Mouse (Mus musculus) lung, postnatal 0 days (tissue): Measurements from ENCODE around the gene Cnpy1. TPM values are rescaled to one million over a fixed set of nuclear protein-coding genes. Genes with fewer than 3 reads are reported as not detected.

Source experiments
- ATAC-seq: fragments of 200-750 bp; cut with Nextera tagmentation; 2 replicates; pipeline ENCODE4 v1.8.0; 2017; ENCODE audit warnings: moderate library complexity
- DNase-seq: peaks from one replicate; pipeline ENCODE4 v3.0.0-alpha.2; 2016; ENCODE audit warnings: low spot score
- H3K27ac ChIP-seq: fragments of 300-500 bp; sonication (generic); 2 replicates; pipeline ENCODE4 v1.5.1; 2014; ENCODE audit warnings: antibody characterized with exemption, mild to moderate bottlenecking, low read length, mixed read lengths
- H3K27me3 ChIP-seq: fragments of 300-500 bp; sonication (generic); replicated peaks from 2 replicates; pipeline ENCODE4 v1.6.1; 2014; ENCODE audit warnings: low read length, mixed read lengths; ENCODE audit not compliant: insufficient read depth
- H3K36me3 ChIP-seq: fragments of 300-500 bp; sonication (generic); 2 replicates; pipeline ENCODE4 v1.6.1; 2014; ENCODE audit warnings: low read length, mixed read lengths; ENCODE audit not compliant: insufficient read depth
- H3K4me1 ChIP-seq: fragments of 300-500 bp; sonication (generic); 2 replicates; pipeline ENCODE4 v1.6.1; 2014; ENCODE audit warnings: antibody characterized with exemption, low read depth, low read length, mixed read lengths; ENCODE audit not compliant: insufficient read depth
- H3K4me2 ChIP-seq: fragments of 300-500 bp; sonication (generic); replicated peaks from 2 replicates; pipeline ENCODE4 v1.6.1; 2014; ENCODE audit warnings: low read depth, mild to moderate bottlenecking, low read length, moderate library complexity, mixed read lengths
- H3K4me3 ChIP-seq: fragments of 300-500 bp; sonication (generic); 2 replicates; pipeline ENCODE4 v1.5.1; 2014; ENCODE audit warnings: low read depth, low read length
- H3K9ac ChIP-seq: fragments of 300-500 bp; sonication (generic); replicated peaks from 2 replicates; pipeline ENCODE4 v1.6.1; 2014; ENCODE audit warnings: low read depth, mild to moderate bottlenecking
- H3K9me3 ChIP-seq: fragments of 300-500 bp; sonication (generic); 2 replicates; pipeline ENCODE4 v1.6.1; 2016; ENCODE audit warnings: low read length, mixed read lengths
- CTCF ChIP-seq: IDR thresholded peaks from 2 replicates; pipeline ENCODE4 v1.5.1; 2016; ENCODE audit warnings: antibody characterized with exemption, mild to moderate bottlenecking
- EP300 ChIP-seq: IDR thresholded peaks from 2 replicates; pipeline ENCODE4 v1.6.1; 2016; ENCODE audit warnings: antibody characterized with exemption, mild to moderate bottlenecking, control low read depth
- whole genome bisulfite sequencing: fragments of 180-500 bp; shearing (Covaris S2); extraction: QIAGEN DNeasy Blood & Tissue Kit; methylation state at CpG from one replicate; pipeline ENCODE4 v1.1.7; 2014; 5-methylcytosine and 5-hydroxymethylcytosine counted together
- polyA plus RNA-seq: library from polyadenylated mRNA; unstranded; fragments of >200 nt; fragmentation: Nextera tagmentation; extraction: Ambion mirVana; gene quantifications from 2 replicates; pipeline ENCODE4 v1.2.1, GENCODE M21; 2015

Cnpy1 gene
- polyA plus RNA-seq, 1 experiment from 2014 or later: 0.08 TPM

DNA sequence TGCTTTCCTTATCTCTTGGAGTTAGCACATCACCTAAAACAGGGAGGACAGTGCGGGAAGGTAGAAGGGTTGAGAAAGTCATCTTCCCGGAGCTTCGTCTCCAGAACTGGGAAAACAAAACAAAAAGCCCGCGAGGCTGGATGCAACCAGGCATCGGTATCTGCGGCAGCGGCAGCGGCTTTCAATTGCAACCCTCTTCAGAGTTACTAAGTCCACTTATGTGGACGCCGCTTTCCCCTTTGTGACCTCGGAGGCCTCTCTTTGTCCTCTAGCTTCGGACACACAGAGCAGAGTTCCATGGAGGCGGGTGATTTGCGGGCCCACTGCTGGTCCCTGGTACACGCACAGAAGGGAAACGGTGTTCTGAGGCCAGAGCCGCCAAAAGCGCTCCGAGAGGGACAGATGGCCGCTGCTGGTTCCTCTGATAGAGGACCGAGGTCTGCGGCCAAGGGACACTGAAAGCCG is 83.6 kb downstream of the Cnpy1 start:
- H3K4me2 ChIP-seq: no peak overlapping the region
- 1% methylated on average over 24 of the region's 24 CpGs for WGBS

DNA sequence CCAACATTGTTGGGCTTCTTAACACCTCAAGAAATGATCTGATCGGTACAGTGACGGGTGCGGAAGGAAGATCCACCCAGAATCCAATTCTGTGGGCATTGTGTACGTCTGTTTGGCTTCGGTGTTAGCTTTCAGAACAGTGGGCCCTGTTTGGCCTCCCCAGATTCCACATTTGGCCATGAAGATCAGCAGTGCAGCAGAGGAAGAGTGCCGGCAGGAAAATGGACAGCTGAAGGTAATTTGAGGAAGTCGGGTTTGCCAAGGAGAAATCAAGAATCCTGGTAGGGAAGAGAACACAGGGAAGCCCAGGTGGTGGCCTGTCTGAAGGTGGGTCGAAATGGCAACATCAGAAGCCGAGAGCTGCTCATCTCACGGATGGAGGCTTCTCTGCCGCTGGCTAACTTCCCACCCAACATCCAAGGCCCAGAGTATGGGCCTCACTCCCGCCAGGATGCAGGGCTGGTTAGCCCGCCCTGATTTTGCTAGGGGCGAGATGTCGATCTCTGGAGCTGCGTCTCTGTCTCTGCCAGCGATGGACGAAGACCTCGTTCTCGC is 84.1 kb downstream of the Cnpy1 start:
- H3K27ac ChIP-seq: no peak overlapping the region
- DNase-seq: no peak
- ATAC-seq: no peak
- H3K9me3 ChIP-seq: no peaks in the 10 kb centered on the region
- no peaks in the 10 kb centered on the region for H3K36me3 ChIP-seq
- H3K9ac ChIP-seq: no peak overlapping the region
- H3K4me2 ChIP-seq: no peak overlapping the region
- peak overlapping the region; percentile 5; the same call in 1 of the 2 replicates for H3K4me3 ChIP-seq
- peaks cover 92% of the 10 kb centered on the region for H3K27me3 ChIP-seq
- 4% methylated on average over 20 of the region's 20 CpGs for WGBS
- TF ChIP-seq CTCF (no peak), EP300 (no peak)
- peaks cover 7% of the 10 kb centered on the region; the same call in 1 of the 2 replicates for H3K4me1 ChIP-seq

More for the DNA sequence above, 83.6 kb downstream of the Cnpy1 start:
- peaks cover 92% of the 10 kb centered on the region for H3K27me3 ChIP-seq
- no peak overlapping the region for H3K27ac ChIP-seq
- TF ChIP-seq CTCF: no peak
- TF ChIP-seq EP300: no peak
- H3K4me3 ChIP-seq: peak overlapping the region; percentile 5; the same call in 1 of the 2 replicates
- DNase-seq (no peak), ATAC-seq (no peak)
- H3K36me3 ChIP-seq: no peaks in the 10 kb centered on the region
- H3K9ac ChIP-seq: no peak overlapping the region
- no peaks in the 10 kb centered on the region for H3K9me3 ChIP-seq
- H3K4me1 ChIP-seq: peaks cover 9% of the 10 kb centered on the region; the same call in 1 of the 2 replicates

DNA sequence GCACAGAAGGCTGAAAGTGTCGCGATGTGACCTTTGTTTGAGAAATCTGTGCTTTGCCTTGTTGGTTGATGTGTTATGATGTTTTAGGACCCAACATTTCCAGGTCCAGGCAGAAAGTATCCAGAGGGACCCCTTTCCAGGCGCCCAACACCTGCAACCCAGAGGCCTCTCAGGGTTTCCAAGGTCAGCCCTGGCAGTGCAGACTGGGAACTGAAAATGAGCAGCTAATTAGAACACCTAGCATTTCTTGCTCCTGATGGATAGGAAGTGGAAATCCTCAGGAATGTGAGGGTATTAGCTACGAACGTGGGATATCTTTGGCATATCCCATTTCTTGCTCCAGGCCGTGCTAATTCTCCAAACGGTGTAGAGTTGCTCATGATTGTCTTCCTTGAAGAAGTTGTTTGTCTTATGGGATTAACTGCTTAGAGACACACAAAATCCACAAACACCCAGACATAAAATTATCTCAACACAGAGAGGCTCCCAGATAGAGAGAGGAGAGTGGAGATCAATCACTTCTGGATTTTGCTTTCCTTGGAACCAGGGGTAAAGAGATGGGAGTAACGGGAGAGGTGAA is 85.6 kb downstream of the Cnpy1 start:
- H3K4me2 ChIP-seq: no peak overlapping the region
- no peaks in the 10 kb centered on the region for H3K36me3 ChIP-seq
- ATAC-seq: no peak
- H3K27me3 ChIP-seq: peaks cover 78% of the 10 kb centered on the region
- H3K27ac ChIP-seq: no peak overlapping the region
- DNase-seq: no peak
- TF ChIP-seq CTCF (no peak), EP300 (no peak)
- H3K4me1 ChIP-seq: no peaks in the 10 kb centered on the region
- no peaks in the 10 kb centered on the region for H3K9me3 ChIP-seq
- H3K9ac ChIP-seq: no peak overlapping the region
- WGBS: 2% methylated on average over 8 of the region's 8 CpGs
- no peak overlapping the region for H3K4me3 ChIP-seq

DNA sequence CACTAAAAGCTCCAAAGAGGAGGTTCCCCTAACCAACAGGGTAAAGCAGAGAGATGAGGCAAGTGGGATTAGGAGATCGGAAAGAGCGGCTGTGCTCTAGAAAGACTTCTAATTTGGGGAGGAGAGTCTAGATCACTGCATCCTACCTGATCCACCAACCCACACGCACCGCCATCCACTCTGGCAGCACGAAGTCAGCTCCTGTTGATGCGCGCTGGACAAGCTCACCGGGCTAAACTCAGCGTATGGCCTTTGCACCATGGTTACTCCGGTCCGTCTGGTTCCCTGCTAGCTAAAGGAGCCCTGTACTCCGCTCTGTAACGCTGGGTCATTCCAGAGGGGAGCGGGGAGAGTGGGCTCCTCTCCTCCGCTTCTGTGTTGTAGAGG is 86.5 kb downstream of the Cnpy1 start:
- H3K4me1 ChIP-seq: no peaks in the 10 kb centered on the region
- DNase-seq (no peak), ATAC-seq (no peak)
- H3K9me3 ChIP-seq: no peaks in the 10 kb centered on the region
- H3K36me3 ChIP-seq: no peaks in the 10 kb centered on the region
- no peak overlapping the region for H3K9ac ChIP-seq
- H3K27ac ChIP-seq: no peak overlapping the region
- 5% methylated on average over 15 of the region's 15 CpGs for WGBS
- H3K27me3 ChIP-seq: peaks cover 72% of the 10 kb centered on the region
- no peak overlapping the region for H3K4me2 ChIP-seq
- TF ChIP-seq EP300: no peak
- no peak for TF ChIP-seq CTCF
- no peak overlapping the region for H3K4me3 ChIP-seq

DNA sequence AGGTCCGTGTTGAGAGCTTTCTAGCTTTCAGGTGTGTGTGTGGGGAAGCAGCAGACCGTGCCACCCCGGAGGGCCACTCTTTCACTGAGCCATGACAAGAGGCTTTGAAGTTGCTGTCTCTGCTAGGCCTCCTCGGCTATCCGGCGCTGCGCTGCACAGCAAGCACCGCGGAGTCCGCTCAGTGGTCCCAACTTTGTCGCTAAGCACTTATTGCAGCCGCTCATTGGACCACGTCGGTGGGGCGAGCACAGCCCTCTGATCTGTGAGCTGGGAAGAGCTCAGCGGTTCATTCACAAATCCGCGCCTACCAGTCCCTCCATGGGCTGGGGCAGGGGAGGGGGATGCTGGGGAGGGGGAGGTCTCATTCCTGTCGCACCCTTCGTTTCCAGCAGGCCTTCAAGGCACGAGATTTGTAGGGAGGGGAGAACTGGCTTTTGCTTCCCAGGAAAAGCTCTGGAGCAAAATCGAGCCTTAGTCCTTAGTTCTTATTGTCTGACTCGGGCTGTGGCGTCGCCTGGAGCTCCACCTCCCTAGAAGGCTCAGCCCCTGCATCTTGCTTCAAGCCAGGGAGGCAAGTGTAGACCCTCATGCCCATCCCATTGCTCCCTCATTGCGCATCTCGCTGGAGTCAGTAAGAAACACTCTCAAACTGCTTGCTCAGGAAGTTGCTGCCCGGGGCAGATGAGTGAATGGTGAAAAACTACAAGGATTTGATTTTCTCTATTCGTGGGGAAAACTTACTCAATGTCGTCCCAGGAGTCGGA is 87.1 kb downstream of the Cnpy1 start:
- Histone ChIP-seq H3K9me3 (no peaks in the 10 kb centered on the region), H3K27ac (no peak overlapping the region), H3K4me2 (no peak overlapping the region), H3K4me1 (no peaks in the 10 kb centered on the region), H3K36me3 (no peaks in the 10 kb centered on the region), H3K4me3 (no peak overlapping the region), H3K27me3 (peaks cover 66% of the 10 kb centered on the region), H3K9ac (no peak overlapping the region)
- WGBS: under 1% methylated on average over 31 of the region's 31 CpGs
- DNase-seq (no peak), ATAC-seq (no peak)
- no peak for TF ChIP-seq CTCF
- no peak for TF ChIP-seq EP300

DNA sequence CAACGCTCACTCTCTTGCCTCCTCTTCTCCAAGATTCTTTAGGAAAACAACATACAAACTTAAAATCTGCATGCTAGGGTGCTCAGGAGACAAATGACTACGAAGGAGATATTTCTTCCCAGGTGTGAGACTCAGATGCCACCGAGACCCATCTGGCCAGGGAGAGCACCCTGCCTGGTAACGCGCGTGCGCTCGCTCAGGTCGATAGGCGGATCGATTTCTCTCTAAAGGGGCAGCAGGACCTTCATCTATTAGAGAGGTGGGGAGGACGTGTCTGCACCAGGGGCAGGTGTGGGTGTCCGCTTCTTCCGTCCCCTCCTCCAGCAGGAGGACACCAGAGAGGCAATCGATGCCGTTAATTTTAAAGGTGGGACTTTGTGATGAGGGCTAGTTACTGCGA is 87.8 kb downstream of the Cnpy1 start:
- Histone ChIP-seq H3K4me2 (no peak overlapping the region), H3K36me3 (no peaks in the 10 kb centered on the region), H3K4me1 (no peaks in the 10 kb centered on the region), H3K4me3 (no peak overlapping the region), H3K9ac (no peak overlapping the region), H3K27me3 (peaks cover 59% of the 10 kb centered on the region), H3K9me3 (no peaks in the 10 kb centered on the region), H3K27ac (no peak overlapping the region)
- WGBS: 3% methylated on average over 17 of the region's 17 CpGs
- no peak for DNase-seq
- TF ChIP-seq CTCF (no peak), EP300 (no peak)
- no peak for ATAC-seq
